Mouse (Mus musculus) limb, embryonic 12.5 days (tissue): ENCODE data around the gene Adora3. TPM values are rescaled to one million over a fixed set of nuclear protein-coding genes. Genes with fewer than 3 reads are reported as not detected.

Source experiments
- ATAC-seq: fragments of 200-750 bp; cut with Nextera tagmentation; 2 replicates; pipeline ENCODE4 v1.8.0; 2017; ENCODE audit warnings: low read depth, moderate TSS enrichment; ENCODE audit not compliant: insufficient number of reproducible peaks, insufficient read depth, low FRiP score, low TSS enrichment
- H3K27ac ChIP-seq: fragments of 300-500 bp; sonication (generic); 2 replicates; pipeline ENCODE4 v1.5.1; 2016; ENCODE audit warnings: mild to moderate bottlenecking, moderate library complexity
- H3K27me3 ChIP-seq: fragments of 300-500 bp; sonication (generic); 2 replicates; pipeline ENCODE4 v1.6.1; 2016; ENCODE audit warnings: mild to moderate bottlenecking, moderate library complexity
- H3K36me3 ChIP-seq: fragments of 300-500 bp; sonication (generic); 2 replicates; pipeline ENCODE4 v1.6.1; 2016; ENCODE audit warnings: mild to moderate bottlenecking, moderate library complexity
- H3K4me1 ChIP-seq: fragments of 300-500 bp; sonication (generic); replicated peaks from 2 replicates; pipeline ENCODE4 v1.6.1; 2016
- H3K4me2 ChIP-seq: fragments of 300-500 bp; sonication (generic); 2 replicates; pipeline ENCODE4 v1.6.1; 2016; ENCODE audit warnings: mild to moderate bottlenecking, moderate library complexity
- H3K4me3 ChIP-seq: fragments of 300-500 bp; sonication (generic); replicated peaks from 2 replicates; pipeline ENCODE4 v1.5.1; 2016; ENCODE audit warnings: mild to moderate bottlenecking
- H3K9ac ChIP-seq: fragments of 300-500 bp; sonication (generic); replicated peaks from 2 replicates; pipeline ENCODE4 v1.6.1; 2016; ENCODE audit warnings: mild to moderate bottlenecking, moderate library complexity
- H3K9me3 ChIP-seq: fragments of 300-500 bp; sonication (generic); 2 replicates; pipeline ENCODE4 v1.6.1; 2016; ENCODE audit warnings: mild to moderate bottlenecking, moderate library complexity
- WGBS: fragments of 180-500 bp; shearing (Covaris S2); methylation state at CpG from one replicate; pipeline ENCODE4 v1.1.7; 2016; 5-methylcytosine and 5-hydroxymethylcytosine counted together
- polyA plus RNA-seq: library from polyadenylated mRNA; unstranded; fragments of >200 nt; fragmentation: Nextera tagmentation; extraction: Ambion mirVana; gene quantifications from 2 replicates; pipeline ENCODE4 v1.2.1, GENCODE M21; 2016

Gene Adora3
- 0.36 TPM in 1 of 2 replicates, not detected in the other for polyA plus RNA-seq

GRCm38 (mm10) chr3:105870558-105870957, at the start of gene Adora3, which contains the start of gene Tmigd3:
Gene Adora3 (plus strand): TSS chr3:105870858.
Gene Tmigd3 (plus strand): TSS chr3:105870903.
- no peak within 1 kb of the TSS for H3K27ac ChIP-seq
- 25% methylated on average over 3 of the region's 3 CpGs for WGBS
- ATAC-seq: no peak
- H3K9me3 ChIP-seq: no peaks in the 10 kb centered on the region
- H3K9ac ChIP-seq: no peak within 1 kb of the TSS
- peaks cover 6% of the 10 kb centered on the region; the same call in 1 of the 2 replicates for H3K4me1 ChIP-seq
- no peaks in the 10 kb centered on the region for H3K27me3 ChIP-seq
- H3K4me3 ChIP-seq: no peak within 1 kb of the TSS
- H3K36me3 ChIP-seq: no peaks in the 10 kb centered on the region
- H3K4me2 ChIP-seq: no peak within 1 kb of the TSS

GRCm38 (mm10) chr3:105821504-105821903, 49.2 kb upstream of the Adora3 start:
- Histone ChIP-seq H3K36me3 (no peaks in the 10 kb centered on the region), H3K9ac (no peak overlapping the region), H3K4me3 (no peak overlapping the region), H3K9me3 (no peaks in the 10 kb centered on the region), H3K4me1 (0 out of 2 replicates have a peak, but pooled peaks cover 2% of the 10 kb centered on the region), H3K27ac (no peak overlapping the region), H3K4me2 (no peak overlapping the region), H3K27me3 (no peaks in the 10 kb centered on the region)
- ATAC-seq: no peak
- WGBS: 89% methylated on average over 3 of the region's 3 CpGs

- ATAC-seq: no peak
- H3K9me3 ChIP-seq: no peaks in the 10 kb centered on the region
- 0 out of 2 replicates have a peak, but pooled peaks cover 2% of the 10 kb centered on the region for H3K4me1 ChIP-seq
- no peaks in the 10 kb centered on the region for H3K36me3 ChIP-seq
- H3K9ac ChIP-seq: no peak overlapping the region
- no peak overlapping the region for H3K4me3 ChIP-seq
- H3K27ac ChIP-seq: no peak overlapping the region
- H3K4me2 ChIP-seq: no peak overlapping the region
- H3K27me3 ChIP-seq: no peaks in the 10 kb centered on the region
Observed at GRCm38 (mm10) chr3:105823609-105824008, 47.0 kb upstream of the Adora3 start.

GRCm38 (mm10) chr3:105824103-105824502, 46.6 kb upstream of the Adora3 start:
- H3K4me1 ChIP-seq: 0 out of 2 replicates have a peak, but pooled peaks cover 2% of the 10 kb centered on the region

GRCm38 (mm10) chr3:105824704-105825103, 46.0 kb upstream of the Adora3 start:
- H3K9ac ChIP-seq: no peak overlapping the region
- H3K4me1 ChIP-seq: 0 out of 2 replicates have a peak, but pooled peaks cover 2% of the 10 kb centered on the region
- H3K4me3 ChIP-seq: no peak overlapping the region
- H3K27ac ChIP-seq: no peak overlapping the region
- no peaks in the 10 kb centered on the region for H3K36me3 ChIP-seq
- 52% methylated on average over 2 of the region's 2 CpGs for WGBS
- ATAC-seq: no peak
- no peaks in the 10 kb centered on the region for H3K9me3 ChIP-seq
- H3K4me2 ChIP-seq: no peak overlapping the region
- H3K27me3 ChIP-seq: no peaks in the 10 kb centered on the region

More at GRCm38 (mm10) chr3:105824103-105824502, 46.6 kb upstream of the Adora3 start:
- Histone ChIP-seq H3K27ac (no peak overlapping the region), H3K4me3 (no peak overlapping the region), H3K4me2 (no peak overlapping the region), H3K9ac (no peak overlapping the region), H3K36me3 (no peaks in the 10 kb centered on the region), H3K27me3 (no peaks in the 10 kb centered on the region), H3K9me3 (no peaks in the 10 kb centered on the region)
- 49% methylated on average over 5 of the region's 5 CpGs for WGBS
- ATAC-seq: no peak

- Histone ChIP-seq H3K36me3 (no peaks in the 10 kb centered on the region), H3K4me2 (no peak overlapping the region), H3K27ac (no peak overlapping the region), H3K4me1 (0 out of 2 replicates have a peak, but pooled peaks cover 2% of the 10 kb centered on the region), H3K27me3 (no peaks in the 10 kb centered on the region), H3K9ac (no peak overlapping the region), H3K4me3 (no peak overlapping the region), H3K9me3 (no peaks in the 10 kb centered on the region)
- 60% methylated on average over 7 of the region's 7 CpGs for WGBS
- ATAC-seq: no peak
Observed at GRCm38 (mm10) chr3:105825501-105826161, 45.0 kb upstream of the Adora3 start.

DNA sequence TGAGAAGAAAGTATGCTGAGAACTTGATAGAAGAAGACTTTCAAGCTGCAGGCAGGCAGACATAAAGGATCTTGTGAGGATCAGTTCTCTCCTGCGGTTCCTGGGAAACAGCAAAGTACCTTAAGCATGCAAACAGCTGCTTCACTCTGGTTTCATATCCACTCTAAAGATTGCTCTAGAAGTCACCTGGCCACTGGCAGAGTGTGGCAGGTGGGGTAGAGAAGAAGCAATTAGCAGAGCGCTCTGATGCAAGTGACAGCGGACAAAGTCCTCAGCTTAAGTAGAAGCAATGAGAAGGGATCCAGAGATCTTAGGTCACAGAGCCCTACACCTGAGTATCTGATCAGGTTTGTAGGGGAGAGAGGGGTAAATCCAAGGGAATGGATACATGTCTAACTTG, 39.1 kb upstream of the Adora3 start:
- no peak overlapping the region for H3K27ac ChIP-seq
- H3K4me2 ChIP-seq: no peak overlapping the region
- WGBS: 96% methylated on average over 3 of the region's 3 CpGs
- no peak for ATAC-seq
- H3K9ac ChIP-seq: no peak overlapping the region
- H3K36me3 ChIP-seq: no peaks in the 10 kb centered on the region
- no peaks in the 10 kb centered on the region for H3K9me3 ChIP-seq
- no peaks in the 10 kb centered on the region for H3K27me3 ChIP-seq
- H3K4me3 ChIP-seq: no peak overlapping the region
- H3K4me1 ChIP-seq: no peaks in the 10 kb centered on the region

GRCm38 (mm10) chr3:105835875-105836274, 34.8 kb upstream of the Adora3 start:
- Histone ChIP-seq H3K9ac (no peak overlapping the region), H3K9me3 (no peaks in the 10 kb centered on the region), H3K36me3 (no peaks in the 10 kb centered on the region), H3K27me3 (no peaks in the 10 kb centered on the region), H3K4me3 (no peak overlapping the region), H3K4me2 (no peak overlapping the region), H3K27ac (no peak overlapping the region), H3K4me1 (no peaks in the 10 kb centered on the region)
- WGBS: 72% methylated on average over 3 of the region's 3 CpGs
- ATAC-seq: no peak

DNA sequence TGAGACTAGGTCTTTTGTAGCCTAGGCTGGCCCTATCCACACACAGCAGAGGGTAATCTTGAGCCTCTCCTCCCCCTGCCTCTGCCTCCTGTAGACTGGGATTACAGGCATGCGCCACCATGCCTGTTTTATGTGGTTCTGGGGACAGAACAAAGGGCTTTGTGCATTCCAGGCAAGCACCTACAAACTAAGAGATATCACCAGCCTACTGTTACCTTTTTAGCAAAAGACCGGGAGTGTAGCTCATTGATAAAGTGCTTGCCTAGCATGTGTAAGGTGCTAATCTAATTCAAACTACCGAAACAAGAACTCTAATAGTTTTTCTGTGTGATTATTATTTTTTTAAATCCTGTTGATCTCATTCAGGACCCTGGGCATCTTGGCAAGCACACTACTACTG, 33.8 kb upstream of the Adora3 start:
- Histone ChIP-seq H3K4me2 (no peak overlapping the region), H3K9me3 (no peaks in the 10 kb centered on the region), H3K36me3 (no peaks in the 10 kb centered on the region), H3K27me3 (no peaks in the 10 kb centered on the region), H3K9ac (no peak overlapping the region), H3K27ac (no peak overlapping the region), H3K4me3 (no peak overlapping the region), H3K4me1 (no peaks in the 10 kb centered on the region)
- ATAC-seq: no peak
- 83% methylated on average over 3 of the region's 3 CpGs for WGBS

GRCm38 (mm10) chr3:105838655-105839054, 32.0 kb upstream of the Adora3 start:
- Histone ChIP-seq H3K4me3 (no peak overlapping the region), H3K9ac (no peak overlapping the region), H3K4me2 (no peak overlapping the region), H3K27me3 (no peaks in the 10 kb centered on the region), H3K27ac (no peak overlapping the region), H3K36me3 (no peaks in the 10 kb centered on the region), H3K4me1 (no peaks in the 10 kb centered on the region), H3K9me3 (no peaks in the 10 kb centered on the region)
- 76% methylated on average over 3 of the region's 3 CpGs for WGBS
- no peak for ATAC-seq

- no peaks in the 10 kb centered on the region for H3K9me3 ChIP-seq
- WGBS: 86% methylated on average over 4 of the region's 4 CpGs
- no peaks in the 10 kb centered on the region for H3K36me3 ChIP-seq
- H3K9ac ChIP-seq: no peak overlapping the region
- H3K4me3 ChIP-seq: no peak overlapping the region
- H3K27ac ChIP-seq: no peak overlapping the region
- no peak overlapping the region for H3K4me2 ChIP-seq
- no peaks in the 10 kb centered on the region for H3K4me1 ChIP-seq
- no peak for ATAC-seq
- no peaks in the 10 kb centered on the region for H3K27me3 ChIP-seq
Observed at GRCm38 (mm10) chr3:105839836-105840235, 30.8 kb upstream of the Adora3 start.
